Mouse (Mus musculus): ENCODE results near the gene Kbtbd12. TPM values are rescaled to one million over a fixed set of nuclear protein-coding genes. Genes with fewer than 3 reads are reported as not detected.

Kbtbd12 gene
- polyA plus RNA-seq, 1 experiment from 2014 or later, result 1.4 TPM

DNA sequence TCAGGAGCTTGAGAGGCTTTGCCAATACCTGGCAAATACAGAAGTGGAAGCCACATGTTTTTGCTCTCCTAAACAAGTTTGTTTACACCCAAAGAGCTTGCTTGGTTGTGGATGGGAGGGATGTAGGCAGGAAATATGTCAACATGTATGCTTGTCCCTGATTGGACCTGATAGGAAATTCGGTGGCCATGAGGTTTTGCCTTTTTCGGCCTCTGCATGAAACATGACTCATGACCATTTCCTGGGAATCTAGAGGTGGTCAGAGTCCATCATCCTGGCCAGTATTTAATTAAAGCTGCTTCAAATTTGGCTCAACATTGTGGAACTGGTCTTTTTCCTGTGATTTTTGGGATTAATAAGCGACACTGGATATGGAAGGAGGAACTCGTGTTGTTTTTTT lies 53.8 kb downstream of the Kbtbd12 start:
- no peak overlapping the region for H3K4me2 ChIP-seq (ENCODE audit: low read depth, low read length)
- H3K27ac ChIP-seq (ENCODE audit: low read length), result no peak overlapping the region
- H3K9me3 ChIP-seq (replicated peaks; ENCODE audit: control insufficient read depth, low read length), result no peaks in the 10 kb centered on the region
- ATAC-seq (ENCODE audit: low read depth), result no peak
- H3K9ac ChIP-seq (ENCODE audit: low read depth, low read length), result no peak overlapping the region
- no peak overlapping the region for H3K4me3 ChIP-seq (ENCODE audit: low read depth, low read length)
- no peaks in the 10 kb centered on the region for H3K4me1 ChIP-seq (ENCODE audit: control insufficient read depth, low read depth, low read length)
- H3K36me3 ChIP-seq (ENCODE audit: control insufficient read depth, insufficient read depth), result no peaks in the 10 kb centered on the region
- peaks cover 2% of the 10 kb centered on the region; the same call in 1 of the 2 replicates for H3K27me3 ChIP-seq (ENCODE audit: control insufficient read depth, insufficient read depth, low read depth, low read length)
- 52% methylated on average over 4 of the region's 4 CpGs for WGBS (ENCODE audit: insufficient replicate concordance)

DNA sequence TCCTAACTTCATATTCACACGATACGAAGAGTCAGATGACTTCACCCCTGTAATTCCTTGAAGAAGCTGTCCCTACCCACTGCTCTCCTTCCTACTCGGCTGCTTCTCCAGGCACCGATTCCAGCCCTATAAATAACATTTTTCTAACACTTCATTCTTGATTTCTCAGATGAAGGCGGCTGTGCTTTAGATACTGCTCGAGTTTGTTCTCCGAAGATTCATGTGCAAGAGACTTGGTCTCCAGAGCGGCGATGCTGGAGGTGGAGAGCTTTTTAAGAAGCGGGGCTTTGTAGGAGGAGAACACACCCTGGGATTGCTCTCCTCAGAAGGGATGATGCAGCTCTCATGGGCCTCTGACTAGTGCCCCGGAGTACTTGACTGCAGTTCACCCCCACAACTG lies 61.3 kb downstream of the Kbtbd12 start:
- no peaks in the 10 kb centered on the region for H3K9me3 ChIP-seq (replicated peaks; ENCODE audit: control insufficient read depth, low read length)
- no peak overlapping the region for H3K4me2 ChIP-seq (ENCODE audit: low read depth, low read length)
- H3K27ac ChIP-seq (ENCODE audit: low read length), result no peak overlapping the region
- H3K9ac ChIP-seq (ENCODE audit: low read depth, low read length), result no peak overlapping the region
- no peaks in the 10 kb centered on the region for H3K4me1 ChIP-seq (ENCODE audit: control insufficient read depth, low read depth, low read length)
- ATAC-seq (ENCODE audit: low read depth), result no peak
- no peaks in the 10 kb centered on the region for H3K27me3 ChIP-seq (ENCODE audit: control insufficient read depth, insufficient read depth, low read depth, low read length)
- H3K36me3 ChIP-seq (ENCODE audit: control insufficient read depth, insufficient read depth), result no peaks in the 10 kb centered on the region
- H3K4me3 ChIP-seq (ENCODE audit: low read depth, low read length), result no peak overlapping the region
- WGBS (ENCODE audit: insufficient replicate concordance), result 73% methylated on average over 11 of the region's 11 CpGs

DNA sequence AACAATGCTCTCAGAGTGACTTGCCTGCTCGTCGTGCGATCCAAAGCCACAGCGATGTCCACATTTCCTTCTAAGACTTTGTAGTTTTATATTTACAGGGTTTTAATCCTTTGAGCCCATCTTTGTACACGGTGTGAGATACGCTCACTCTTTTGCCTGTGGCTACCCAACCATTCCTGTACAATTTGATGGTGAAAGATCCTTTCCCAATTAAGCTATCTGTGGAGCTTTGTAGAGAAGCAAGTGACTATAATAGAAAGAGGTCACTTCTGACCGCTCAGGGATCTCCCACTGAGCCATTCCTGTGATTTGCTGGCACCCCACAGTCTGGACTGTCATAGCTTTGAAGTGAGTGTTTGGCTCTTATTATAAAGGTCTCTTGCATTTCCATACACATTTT lies 71.1 kb downstream of the Kbtbd12 start:
- no peak for ATAC-seq (ENCODE audit: low read depth)
- Histone ChIP-seq H3K36me3 (ENCODE audit: control insufficient read depth, insufficient read depth) (no peaks in the 10 kb centered on the region), H3K9me3 (replicated peaks; ENCODE audit: control insufficient read depth, low read length) (no peaks in the 10 kb centered on the region), H3K4me3 (ENCODE audit: low read depth, low read length) (no peak overlapping the region), H3K9ac (ENCODE audit: low read depth, low read length) (no peak overlapping the region), H3K27me3 (ENCODE audit: control insufficient read depth, insufficient read depth, low read depth, low read length) (peaks cover 21% of the 10 kb centered on the region), H3K4me2 (ENCODE audit: low read depth, low read length) (no peak overlapping the region), H3K27ac (ENCODE audit: low read length) (no peak overlapping the region), H3K4me1 (ENCODE audit: control insufficient read depth, low read depth, low read length) (no peaks in the 10 kb centered on the region)
- 26% methylated on average over 7 of the region's 7 CpGs for WGBS (ENCODE audit: insufficient replicate concordance)

DNA sequence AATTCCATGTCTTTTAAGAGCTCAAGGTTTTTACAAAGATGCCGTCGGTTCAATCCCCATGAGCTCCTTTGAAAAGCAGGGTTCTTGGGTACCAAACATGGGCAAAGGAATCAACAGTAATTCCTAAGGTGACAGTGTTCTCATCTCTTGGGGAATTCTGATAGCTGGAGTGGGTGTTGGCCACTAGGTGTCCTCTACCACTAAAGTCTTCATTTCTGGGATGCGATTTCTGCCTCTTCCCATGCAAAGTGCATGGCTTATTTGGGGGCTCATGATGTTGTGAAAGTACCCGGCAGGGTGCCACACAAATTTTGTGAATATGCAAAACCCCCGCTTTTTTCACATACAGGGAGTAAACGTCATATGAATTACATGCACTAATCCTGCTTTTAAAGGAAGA lies 72.7 kb downstream of the Kbtbd12 start:
- peaks cover 21% of the 10 kb centered on the region for H3K27me3 ChIP-seq (ENCODE audit: control insufficient read depth, insufficient read depth, low read depth, low read length)
- ATAC-seq (ENCODE audit: low read depth), result no peak

DNA sequence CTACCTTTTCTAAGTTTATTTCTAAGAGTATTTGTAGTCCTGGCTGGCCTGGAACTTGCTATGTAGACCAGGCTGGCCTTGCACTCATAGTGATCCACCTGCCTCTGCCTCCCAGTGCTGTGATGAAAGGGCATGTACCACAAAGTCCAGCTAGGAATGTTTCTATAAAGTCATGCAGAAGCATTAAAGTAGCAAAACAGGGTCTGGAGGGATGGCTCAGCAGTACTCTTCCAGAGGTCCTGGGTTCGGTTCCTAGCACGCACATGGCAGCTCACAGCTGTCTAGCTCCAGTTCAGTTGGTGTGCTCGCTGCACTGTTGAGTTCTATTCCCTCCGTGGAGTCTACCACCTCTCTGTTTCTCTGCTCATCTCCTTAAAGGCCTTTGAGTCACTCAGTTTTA lies 77.6 kb downstream of the Kbtbd12 start:
- no peak for ATAC-seq (ENCODE audit: low read depth)
- whole genome bisulfite sequencing (ENCODE audit: insufficient replicate concordance), result 65% methylated on average over 4 of the region's 4 CpGs
- Histone ChIP-seq H3K9me3 (replicated peaks; ENCODE audit: control insufficient read depth, low read length) (no peaks in the 10 kb centered on the region), H3K9ac (ENCODE audit: low read depth, low read length) (no peak overlapping the region), H3K4me3 (ENCODE audit: low read depth, low read length) (no peak overlapping the region), H3K27ac (ENCODE audit: low read length) (no peak overlapping the region), H3K36me3 (ENCODE audit: control insufficient read depth, insufficient read depth) (no peaks in the 10 kb centered on the region), H3K27me3 (ENCODE audit: control insufficient read depth, insufficient read depth, low read depth, low read length) (peaks cover 7% of the 10 kb centered on the region), H3K4me2 (ENCODE audit: low read depth, low read length) (no peak overlapping the region), H3K4me1 (ENCODE audit: control insufficient read depth, low read depth, low read length) (no peaks in the 10 kb centered on the region)

More for the DNA sequence above, 72.7 kb downstream of the Kbtbd12 start:
- Histone ChIP-seq H3K9me3 (replicated peaks; ENCODE audit: control insufficient read depth, low read length) (no peaks in the 10 kb centered on the region), H3K4me1 (ENCODE audit: control insufficient read depth, low read depth, low read length) (no peaks in the 10 kb centered on the region), H3K4me2 (ENCODE audit: low read depth, low read length) (no peak overlapping the region), H3K4me3 (ENCODE audit: low read depth, low read length) (no peak overlapping the region), H3K27ac (ENCODE audit: low read length) (no peak overlapping the region), H3K9ac (ENCODE audit: low read depth, low read length) (no peak overlapping the region), H3K36me3 (ENCODE audit: control insufficient read depth, insufficient read depth) (no peaks in the 10 kb centered on the region)
- WGBS (ENCODE audit: insufficient replicate concordance), result 30% methylated on average over 6 of the region's 6 CpGs

DNA sequence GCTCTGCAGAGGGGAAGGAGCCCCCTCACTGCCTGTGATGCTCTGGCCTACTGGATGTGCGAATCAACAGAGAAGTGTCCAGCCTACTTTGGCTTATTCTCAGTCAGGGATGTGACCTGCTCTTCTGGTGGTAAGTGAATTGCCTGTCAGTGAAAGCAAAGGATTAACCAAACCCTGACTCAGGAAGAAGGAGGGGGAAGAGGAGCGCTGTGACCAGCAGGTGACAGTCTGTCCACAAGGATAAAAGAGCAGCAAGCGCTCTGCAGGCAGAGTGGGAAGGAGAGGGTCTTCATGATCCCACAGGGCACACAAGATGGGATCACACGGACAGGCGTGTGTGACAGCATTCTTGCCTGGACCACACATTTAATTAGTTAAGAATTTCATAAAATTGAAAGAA lies 78.1 kb downstream of the Kbtbd12 start:
- ATAC-seq (ENCODE audit: low read depth), result no peak
- Histone ChIP-seq H3K4me3 (ENCODE audit: low read depth, low read length) (no peak overlapping the region), H3K27ac (ENCODE audit: low read length) (no peak overlapping the region), H3K9me3 (replicated peaks; ENCODE audit: control insufficient read depth, low read length) (no peaks in the 10 kb centered on the region), H3K4me1 (ENCODE audit: control insufficient read depth, low read depth, low read length) (no peaks in the 10 kb centered on the region), H3K9ac (ENCODE audit: low read depth, low read length) (no peak overlapping the region), H3K4me2 (ENCODE audit: low read depth, low read length) (no peak overlapping the region), H3K36me3 (ENCODE audit: control insufficient read depth, insufficient read depth) (no peaks in the 10 kb centered on the region), H3K27me3 (ENCODE audit: control insufficient read depth, insufficient read depth, low read depth, low read length) (peaks cover 4% of the 10 kb centered on the region)
- 43% methylated on average over 5 of the region's 5 CpGs for WGBS (ENCODE audit: insufficient replicate concordance)

DNA sequence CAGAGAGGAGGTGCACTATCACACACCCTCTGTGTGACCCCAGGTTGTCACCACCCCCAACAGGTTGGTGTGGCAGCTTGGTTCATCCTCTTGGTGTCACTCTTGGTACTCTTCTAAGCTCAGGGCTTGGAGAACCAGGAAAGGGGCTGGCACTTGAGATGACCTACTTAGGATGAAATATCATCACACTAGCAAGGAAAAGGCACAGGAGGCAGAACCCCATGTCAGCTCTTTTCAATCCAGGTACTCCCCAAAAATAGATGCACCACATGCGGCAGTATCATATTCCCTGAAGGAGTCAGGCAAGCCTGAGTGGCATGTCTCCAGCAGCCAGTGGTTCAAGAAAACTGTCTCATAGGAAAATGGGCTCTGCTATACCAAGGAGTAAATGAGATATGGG lies 79.7 kb downstream of the Kbtbd12 start:
- ATAC-seq (ENCODE audit: low read depth), result no peak
- Histone ChIP-seq H3K27me3 (ENCODE audit: control insufficient read depth, insufficient read depth, low read depth, low read length) (no peaks in the 10 kb centered on the region), H3K4me1 (ENCODE audit: control insufficient read depth, low read depth, low read length) (no peaks in the 10 kb centered on the region), H3K36me3 (ENCODE audit: control insufficient read depth, insufficient read depth) (no peaks in the 10 kb centered on the region), H3K9me3 (replicated peaks; ENCODE audit: control insufficient read depth, low read length) (no peaks in the 10 kb centered on the region), H3K4me3 (ENCODE audit: low read depth, low read length) (no peak overlapping the region), H3K9ac (ENCODE audit: low read depth, low read length) (no peak overlapping the region), H3K27ac (ENCODE audit: low read length) (no peak overlapping the region), H3K4me2 (ENCODE audit: low read depth, low read length) (no peak overlapping the region)
- 74% methylated on average over 1 of the region's 1 CpGs for WGBS (ENCODE audit: insufficient replicate concordance)

DNA sequence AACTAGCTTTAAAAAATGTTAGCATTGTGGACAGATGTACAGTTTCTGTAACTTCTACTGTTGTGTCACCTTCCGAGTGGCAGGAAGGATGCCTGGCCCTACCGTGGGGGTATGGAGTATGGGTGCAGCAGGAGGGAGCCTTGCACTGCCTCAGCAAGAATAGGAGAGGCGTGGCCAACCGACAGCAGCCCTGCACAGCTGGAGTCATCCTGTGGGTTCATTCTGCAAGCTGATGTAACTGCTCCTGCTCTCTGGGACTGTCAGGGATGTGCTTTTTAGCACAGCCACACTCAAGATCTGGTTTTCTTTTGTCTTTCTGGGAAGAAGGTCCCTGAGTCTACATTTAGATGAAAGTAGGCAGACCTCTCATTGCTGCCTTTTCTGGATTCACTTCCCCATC lies 80.2 kb downstream of the Kbtbd12 start:
- 13% methylated on average over 4 of the region's 4 CpGs for WGBS (ENCODE audit: insufficient replicate concordance)
- H3K4me3 ChIP-seq (ENCODE audit: low read depth, low read length), result no peak overlapping the region
- H3K27ac ChIP-seq (ENCODE audit: low read length), result no peak overlapping the region
- H3K4me2 ChIP-seq (ENCODE audit: low read depth, low read length), result no peak overlapping the region
- no peaks in the 10 kb centered on the region for H3K27me3 ChIP-seq (ENCODE audit: control insufficient read depth, insufficient read depth, low read depth, low read length)
- H3K36me3 ChIP-seq (ENCODE audit: control insufficient read depth, insufficient read depth), result no peaks in the 10 kb centered on the region
- H3K9ac ChIP-seq (ENCODE audit: low read depth, low read length), result no peak overlapping the region
- no peaks in the 10 kb centered on the region for H3K9me3 ChIP-seq (replicated peaks; ENCODE audit: control insufficient read depth, low read length)
- no peaks in the 10 kb centered on the region for H3K4me1 ChIP-seq (ENCODE audit: control insufficient read depth, low read depth, low read length)
- no peak for ATAC-seq (ENCODE audit: low read depth)

DNA sequence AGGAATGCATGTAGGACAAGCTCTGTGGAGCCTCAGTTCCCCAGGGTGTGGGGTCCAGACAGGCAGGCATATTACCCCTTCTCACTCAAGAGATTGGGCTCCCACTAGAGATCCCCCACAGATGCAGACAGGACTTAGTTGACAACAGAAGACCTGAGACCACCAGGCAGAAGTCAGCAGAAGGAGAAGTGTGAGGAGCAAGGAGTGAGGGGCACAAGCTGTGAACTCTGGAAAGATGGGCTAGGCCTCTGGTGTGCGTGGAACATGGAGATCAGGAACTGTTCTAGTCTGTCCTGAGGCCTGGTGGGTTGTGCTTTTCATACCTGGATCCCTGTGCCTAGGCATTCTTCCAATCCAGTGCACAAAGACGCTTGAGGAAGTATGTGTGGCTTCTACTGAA lies 87.8 kb downstream of the Kbtbd12 start:
- no peak overlapping the region for H3K9ac ChIP-seq (ENCODE audit: low read depth, low read length)
- no peaks in the 10 kb centered on the region for H3K9me3 ChIP-seq (replicated peaks; ENCODE audit: control insufficient read depth, low read length)
- no peak overlapping the region for H3K4me3 ChIP-seq (ENCODE audit: low read depth, low read length)
- ATAC-seq (ENCODE audit: low read depth), result no peak
- peaks cover 7% of the 10 kb centered on the region for H3K27me3 ChIP-seq (ENCODE audit: control insufficient read depth, insufficient read depth, low read depth, low read length)
- peaks cover 18% of the 10 kb centered on the region for H3K4me1 ChIP-seq (ENCODE audit: control insufficient read depth, low read depth, low read length)
- H3K36me3 ChIP-seq (ENCODE audit: control insufficient read depth, insufficient read depth), result no peaks in the 10 kb centered on the region
- H3K4me2 ChIP-seq (ENCODE audit: low read depth, low read length), result no peak overlapping the region
- WGBS (ENCODE audit: insufficient replicate concordance), result 59% methylated on average over 2 of the region's 2 CpGs
- H3K27ac ChIP-seq (ENCODE audit: low read length), result no peak overlapping the region

All from liver, embryonic 16.5 days (tissue).